Mouse (Mus musculus) retina, adult 2 months (tissue): Measurements from ENCODE around the gene Tgfbr3.

ENCODE experiments used
- DNase-seq: peaks from one replicate; pipeline ENCODE4 v3.0.0-alpha.2; 2012; ENCODE audit warnings: low read depth, low spot score

The Tgfbr3 gene

DNA sequence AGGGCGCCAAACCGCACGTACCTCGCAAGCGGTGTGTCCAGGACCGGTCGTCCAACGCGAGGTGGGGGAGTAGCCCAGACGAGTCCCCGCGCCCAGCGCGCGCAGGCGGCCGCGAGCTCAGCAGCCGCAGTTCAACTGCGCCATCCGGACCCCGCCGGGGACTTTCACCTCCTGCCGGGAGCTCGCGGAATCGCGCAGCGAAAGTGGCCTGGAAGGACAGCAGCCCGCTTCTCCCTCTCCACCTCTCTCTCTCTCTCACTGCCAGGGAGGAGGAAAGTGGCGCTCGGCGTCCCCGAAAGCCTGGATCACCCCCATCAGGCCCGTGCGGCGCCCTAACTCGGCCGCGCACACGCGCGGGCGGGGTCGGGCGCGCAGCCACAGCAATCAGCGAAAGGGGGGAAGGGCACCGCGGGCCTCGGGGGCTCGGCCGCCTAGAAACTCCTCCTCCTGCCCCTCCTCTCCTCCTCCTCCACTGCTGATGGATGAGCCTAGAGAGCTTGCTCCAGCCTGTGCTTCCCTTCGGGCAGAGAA, at the start of gene Tgfbr3:
Tgfbr3 (minus strand) TSS at position 396 of the 531 bp plus-strand sequence.
- DNase-seq: peak; percentile 34

DNA sequence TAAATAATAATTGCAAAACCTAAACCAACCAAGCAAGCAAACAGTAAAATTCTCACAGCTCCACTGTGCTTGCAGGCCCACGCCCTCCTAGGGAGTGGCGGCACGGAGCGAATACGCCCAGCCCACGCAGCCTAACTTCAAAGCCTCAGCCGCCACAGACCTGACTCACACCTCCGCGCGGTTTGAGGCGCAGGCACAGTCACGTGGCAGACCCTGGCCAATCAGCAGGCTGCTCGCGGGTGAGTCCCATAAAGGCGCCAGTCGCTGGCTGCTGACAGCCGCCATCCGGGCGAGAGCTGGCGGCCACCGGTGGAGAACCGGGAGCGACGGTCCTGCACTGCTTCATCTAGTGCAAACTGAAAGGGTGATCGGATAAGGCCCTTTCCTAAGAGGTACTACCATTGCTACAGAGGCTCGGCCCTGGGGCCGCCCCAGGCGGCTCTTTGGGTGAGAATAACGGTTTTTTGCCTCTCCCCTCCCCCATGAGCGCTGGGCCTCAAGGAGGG, 41.5 kb upstream of the Tgfbr3 start, which contains the start of gene Brdt:
Brdt (plus strand) TSS at position 244 of the 506 bp plus-strand sequence.
- no peak for DNase-seq

DNA sequence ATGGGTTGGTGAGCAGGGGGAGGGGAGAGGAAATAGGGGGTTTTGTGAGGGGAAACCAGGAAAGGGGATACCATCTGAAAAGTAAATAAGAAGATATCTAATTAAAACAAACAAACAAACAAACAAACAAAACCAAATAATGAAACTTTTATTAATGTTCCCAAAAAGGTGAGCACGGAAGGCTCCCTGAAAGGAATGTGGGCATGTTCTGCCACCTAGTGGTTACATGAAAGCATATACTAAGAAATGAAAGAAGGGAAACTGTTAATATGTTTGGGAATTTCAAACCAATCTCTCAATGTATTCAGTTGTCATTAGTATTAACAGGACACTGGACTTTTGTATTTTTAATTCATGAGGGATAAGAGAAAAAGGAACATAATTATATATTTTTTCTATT, 31.3 kb upstream of the Tgfbr3 start:
- peak; percentile 15 for DNase-seq

DNA sequence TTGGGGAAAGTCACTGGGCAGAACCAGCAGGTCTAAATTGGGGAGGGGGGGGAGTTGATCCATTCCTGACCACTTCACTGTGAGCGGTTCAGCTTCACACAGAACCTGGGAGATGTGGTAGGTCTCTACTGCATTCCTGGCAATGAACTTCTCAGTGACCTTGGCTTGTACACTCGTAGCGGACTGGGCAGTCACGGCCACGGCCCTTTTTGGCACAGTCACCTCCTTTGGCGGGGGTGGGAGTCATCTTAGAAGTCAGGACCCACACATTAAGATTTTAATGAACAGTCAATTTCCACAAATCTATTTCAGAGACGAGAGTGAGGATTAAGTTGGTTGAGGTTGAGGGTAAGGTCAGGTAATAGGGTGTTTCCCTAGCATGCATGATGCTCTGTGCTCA, 27.7 kb upstream of the Tgfbr3 start:
- no peak for DNase-seq

DNA sequence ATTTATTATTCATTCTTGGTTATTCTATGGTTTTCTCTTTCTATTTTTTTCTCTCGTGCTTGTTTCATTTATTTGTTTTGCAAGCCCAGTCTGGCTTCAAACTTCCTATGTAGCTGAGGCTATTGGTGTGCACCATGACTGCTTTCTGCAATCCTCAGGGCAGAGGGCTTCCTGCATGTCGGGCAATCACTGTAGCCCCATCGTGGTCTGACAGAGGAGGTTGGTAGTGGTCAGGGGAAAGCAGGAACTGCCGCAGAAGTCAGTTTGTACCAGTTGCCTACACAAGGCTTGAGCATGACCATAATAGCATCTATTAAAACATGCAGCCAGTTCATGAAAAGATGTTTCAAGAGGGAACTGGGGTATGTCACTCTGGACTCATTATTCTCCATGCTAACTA, 18.0 kb upstream of the Tgfbr3 start:
- DNase-seq: no peak

DNA sequence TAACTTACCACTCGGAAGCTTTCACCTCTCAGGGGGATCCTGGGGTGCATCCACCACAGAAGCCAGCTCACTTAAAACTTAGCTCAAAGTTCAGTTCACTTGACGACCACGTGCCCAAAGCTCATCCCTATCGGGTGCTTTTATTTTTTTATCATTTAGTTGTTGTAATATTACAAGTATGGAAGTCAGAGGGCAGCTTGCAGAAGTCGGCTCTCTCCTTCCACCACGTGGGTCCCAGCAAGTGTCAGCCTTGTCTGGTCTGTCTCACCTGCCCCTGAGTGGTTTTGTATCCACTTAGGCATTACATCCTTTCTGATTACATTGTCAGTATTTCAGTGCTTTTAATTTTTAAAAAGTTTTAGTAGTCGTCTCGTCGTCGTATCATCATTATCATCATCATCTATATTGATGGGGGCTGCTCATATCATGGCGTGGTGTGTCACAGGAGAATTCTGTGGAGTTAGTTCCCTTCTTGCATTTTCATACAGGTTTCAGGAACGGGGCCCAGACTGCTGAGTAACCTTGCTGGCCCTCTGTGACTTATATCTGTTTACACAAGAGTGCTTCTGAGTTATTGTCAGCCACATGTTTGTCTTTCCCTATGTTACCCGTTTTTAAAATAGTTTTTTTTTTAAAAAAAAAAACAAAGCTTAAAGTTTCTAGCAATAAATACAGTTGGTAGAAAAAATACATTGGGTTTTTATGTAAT, 14.8 kb upstream of the Tgfbr3 start:
- DNase-seq: no peak

DNA sequence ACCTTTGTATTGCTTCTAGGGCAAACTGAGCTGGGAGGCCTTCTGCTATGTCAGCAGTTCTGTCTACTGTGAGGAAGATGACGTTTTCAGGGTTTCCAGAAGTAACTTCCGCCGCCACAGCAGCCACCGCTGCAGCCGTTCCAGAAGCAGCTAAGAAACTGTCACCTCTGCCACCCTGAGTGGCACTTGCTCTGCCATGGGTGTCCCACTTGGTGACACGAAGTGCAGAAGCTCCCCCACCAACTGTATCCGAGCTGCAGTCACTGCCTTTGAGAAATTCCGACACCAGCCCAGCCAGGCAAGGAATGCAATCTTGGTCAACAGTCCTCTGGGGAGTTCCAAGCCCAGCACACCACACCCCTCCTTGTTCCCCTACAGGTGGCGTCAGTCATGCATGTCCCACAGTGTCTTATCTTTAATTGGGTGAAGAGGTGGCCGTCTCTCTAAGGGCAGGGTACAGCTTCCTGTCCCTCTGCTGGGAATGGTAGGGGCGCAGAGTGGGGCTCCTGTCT, 14.0 kb upstream of the Tgfbr3 start:
- DNase-seq: no peak

DNA sequence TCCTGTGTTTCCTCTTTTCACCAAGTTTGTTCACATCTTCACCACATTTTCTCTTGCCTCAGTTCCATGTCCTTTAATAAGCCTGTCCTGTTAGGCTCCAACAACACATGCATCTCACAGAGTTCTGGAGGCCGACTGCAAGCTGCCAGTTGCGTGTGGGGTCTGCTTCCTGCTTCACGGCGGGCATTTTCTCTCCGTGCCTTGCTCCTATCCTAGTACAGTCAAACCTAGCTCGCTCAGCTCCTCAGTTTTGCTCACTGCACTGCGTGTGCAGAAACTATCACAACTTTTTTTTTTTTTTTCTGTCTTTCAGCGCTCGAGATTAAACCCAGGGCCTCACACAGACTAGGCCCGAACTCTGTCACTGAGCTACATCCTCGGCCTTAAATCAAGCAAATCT, 9.4 kb upstream of the Tgfbr3 start:
- no peak for DNase-seq

DNA sequence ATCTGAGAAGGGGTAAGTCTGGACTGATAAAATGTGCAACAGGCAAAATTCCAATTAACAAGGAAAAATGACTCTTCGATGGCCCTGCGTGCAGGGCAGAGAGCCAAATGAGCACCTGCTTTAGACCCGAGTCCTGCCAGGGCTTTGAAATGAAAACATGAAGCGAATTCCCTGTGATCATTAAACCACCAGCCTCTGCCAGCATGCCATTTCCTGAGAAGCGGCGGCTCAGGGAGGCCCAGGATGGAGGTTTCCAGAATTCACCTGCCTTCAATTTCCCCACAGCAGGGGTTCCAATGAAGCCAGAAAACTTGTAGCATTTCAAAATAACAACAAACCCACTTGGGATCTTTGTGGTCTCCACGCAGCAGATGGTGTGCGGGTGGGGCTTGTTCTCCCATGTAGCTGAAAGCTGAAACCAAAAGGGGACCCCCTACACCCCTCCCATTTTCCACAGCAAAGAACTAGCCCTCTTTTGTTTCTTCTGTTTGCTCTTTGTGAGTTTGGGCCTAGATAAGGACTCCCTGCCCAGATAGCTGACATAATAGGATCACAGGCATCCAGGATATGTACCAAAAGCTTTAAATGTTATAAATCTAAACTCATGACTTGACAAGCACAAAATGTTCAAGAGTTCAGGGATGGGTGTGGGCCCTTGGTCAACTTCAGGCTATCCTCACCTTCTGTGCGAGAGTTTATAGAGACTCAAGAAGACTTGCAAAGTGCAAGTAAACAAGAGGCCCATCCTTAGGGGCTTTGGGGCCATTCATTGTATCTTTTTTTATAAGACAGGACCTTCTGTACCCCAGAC, 7.3 kb upstream of the Tgfbr3 start:
- DNase-seq: no peak

DNA sequence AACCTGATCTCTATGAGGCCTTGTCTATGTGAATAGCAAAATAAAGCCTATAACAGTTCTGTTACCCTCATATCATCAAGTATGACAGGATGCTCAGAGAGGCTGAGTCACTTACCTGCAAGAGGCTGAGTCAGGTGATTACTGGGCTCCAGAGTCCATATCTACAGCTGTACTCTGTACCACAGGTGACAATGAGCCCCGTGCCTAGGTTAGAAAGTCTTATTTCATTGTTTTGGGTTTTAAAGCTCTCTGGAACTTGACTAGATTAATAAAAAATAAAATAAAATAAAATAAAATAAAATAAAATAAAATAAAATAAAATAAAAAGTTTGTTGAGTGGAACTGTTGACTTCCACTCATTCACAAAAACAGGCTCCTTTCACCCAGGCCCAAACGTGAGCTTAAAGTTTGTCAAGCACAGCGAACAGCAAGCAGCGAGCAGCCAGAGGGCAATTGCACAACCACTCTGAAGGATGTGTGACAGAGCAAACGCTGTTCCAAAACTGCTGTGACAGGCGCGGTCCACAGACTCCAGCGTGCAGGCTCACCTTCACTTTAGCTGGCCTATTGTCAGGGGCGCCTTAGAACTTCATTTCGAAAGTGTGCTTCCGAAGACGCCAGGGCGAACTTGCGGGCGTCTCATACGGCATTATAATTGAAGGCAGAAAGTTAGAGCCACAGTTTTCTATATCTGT, 6.5 kb upstream of the Tgfbr3 start:
- no peak for DNase-seq

DNA sequence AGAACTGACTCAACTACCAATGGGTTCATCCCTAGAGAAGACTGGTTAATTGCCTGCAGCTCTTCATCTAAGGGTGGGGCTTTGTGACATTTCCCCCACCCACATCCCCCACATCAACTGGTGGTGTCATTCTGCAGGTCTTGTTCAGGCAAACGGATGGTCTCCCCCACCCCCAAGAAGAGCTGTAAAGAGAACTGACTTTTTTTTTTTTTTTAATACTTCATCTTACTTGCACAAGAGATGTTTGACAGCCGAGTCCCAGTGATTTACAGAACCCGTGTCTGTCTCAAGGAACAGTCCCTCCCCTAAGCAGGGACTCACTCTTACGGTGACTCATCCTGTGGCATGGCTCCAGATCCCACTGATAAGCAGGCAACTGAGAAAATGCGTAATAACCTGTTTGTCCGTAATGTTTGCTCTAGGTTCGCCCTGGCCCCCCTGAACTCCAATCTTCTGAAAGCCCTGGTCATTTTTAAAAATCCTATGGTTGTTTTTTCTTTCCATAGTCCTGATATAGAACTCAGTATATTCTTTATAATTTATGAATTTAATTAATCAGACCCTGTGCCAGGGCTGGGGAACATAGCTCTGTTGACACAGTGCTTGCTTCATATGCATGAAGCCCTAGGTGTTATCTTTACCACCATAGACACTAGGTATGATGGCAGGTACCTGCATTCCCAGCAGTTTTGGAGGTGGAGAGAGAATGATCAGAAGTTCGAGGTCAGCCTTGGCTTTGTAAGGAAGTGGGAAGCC, 5.8 kb upstream of the Tgfbr3 start:
- no peak for DNase-seq

DNA sequence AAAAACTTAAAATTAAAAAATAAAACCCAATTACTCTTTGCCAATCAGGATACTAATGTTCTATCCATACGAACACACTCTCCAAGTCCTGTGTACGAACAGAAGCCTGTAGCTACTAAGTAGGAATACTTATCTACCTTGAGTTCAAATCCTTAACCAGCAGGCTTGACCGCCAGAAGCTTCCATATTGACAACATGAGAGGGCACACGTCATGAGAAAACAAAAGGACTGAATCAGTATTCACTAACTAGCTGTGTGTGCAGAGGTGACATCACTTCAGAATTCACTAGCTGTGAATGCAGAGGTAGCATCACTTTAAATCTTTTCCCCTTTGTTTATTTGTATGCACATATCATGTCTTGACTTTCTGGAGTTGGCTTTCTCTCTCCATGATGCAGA, 4.6 kb upstream of the Tgfbr3 start:
- no peak for DNase-seq

DNA sequence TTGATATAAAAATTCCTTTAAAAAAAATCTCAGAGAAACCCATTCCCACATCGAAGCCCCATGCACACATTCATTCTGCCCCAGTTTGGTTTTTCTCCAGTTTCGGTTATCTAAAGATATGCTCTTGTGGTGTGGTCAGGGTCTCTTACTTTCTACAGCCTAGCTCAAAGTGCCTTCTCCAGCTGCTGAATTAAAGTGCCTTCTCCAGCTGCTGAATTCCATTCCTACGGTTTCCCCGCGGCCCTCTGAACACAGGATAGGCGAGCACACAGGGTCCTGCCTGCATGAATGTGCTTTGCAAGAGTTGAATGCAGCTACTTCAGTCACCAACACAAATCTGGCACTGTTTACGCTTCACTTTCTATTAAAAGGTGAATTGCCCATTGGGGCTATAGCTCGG, 557 bp upstream of the Tgfbr3 start:
- no peak for DNase-seq

DNA sequence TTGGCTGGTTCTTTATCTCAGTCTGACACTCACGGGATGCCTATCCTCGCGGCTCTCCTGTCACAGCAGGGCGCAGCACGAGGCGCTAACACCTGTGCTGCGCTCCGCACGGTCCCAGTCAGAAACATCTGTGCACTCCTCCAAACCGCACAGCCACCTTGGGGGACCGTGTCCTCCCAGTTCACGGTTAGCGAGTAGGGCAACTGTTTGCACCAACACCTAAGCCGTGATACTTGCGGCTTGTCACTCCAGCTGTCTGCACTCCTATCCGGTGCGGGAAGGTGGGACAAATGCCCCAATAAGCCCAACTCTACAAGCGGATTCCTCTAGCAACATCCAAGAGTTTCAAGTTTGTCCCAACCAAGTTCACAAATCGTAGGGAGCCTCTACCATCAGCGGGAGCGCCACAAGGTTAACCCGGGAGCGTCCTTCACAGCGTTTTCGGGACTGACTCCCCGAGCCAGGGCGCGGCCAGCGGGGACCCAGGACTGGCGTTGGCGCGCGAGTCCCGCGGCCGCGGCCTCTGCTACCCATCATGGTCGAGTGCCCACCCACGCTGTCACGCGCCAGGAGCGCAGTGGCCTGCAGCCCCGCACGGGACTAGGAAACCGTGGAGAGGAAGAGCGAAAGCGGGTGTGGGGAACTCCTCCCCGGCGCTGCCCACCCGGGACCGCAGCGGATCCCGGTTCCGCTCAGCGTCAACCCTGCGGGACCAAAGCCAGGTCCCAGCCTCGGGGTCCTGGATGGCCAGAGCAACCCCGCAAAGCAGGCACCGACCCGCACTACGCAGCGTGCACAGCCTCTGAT, 799 bp downstream of the Tgfbr3 start:
- DNase-seq: no peak

DNA sequence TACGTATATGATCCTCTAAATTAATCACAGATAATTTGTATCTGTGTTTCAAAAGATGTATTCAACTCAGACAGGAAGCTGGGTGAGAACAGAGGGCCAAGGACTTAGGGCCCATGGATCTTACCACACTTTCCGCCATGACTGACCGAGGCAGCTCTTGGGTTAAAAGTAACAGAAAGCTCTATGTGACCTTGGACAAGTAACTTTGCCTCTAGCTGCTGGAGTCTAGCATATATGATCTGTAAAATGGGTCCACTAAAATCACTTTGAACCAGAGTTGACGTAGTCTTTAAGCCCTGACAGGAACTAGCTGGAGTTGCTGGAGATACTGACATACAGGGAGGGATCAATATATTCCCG, 1.5 kb downstream of the Tgfbr3 start:
- no peak for DNase-seq

DNA sequence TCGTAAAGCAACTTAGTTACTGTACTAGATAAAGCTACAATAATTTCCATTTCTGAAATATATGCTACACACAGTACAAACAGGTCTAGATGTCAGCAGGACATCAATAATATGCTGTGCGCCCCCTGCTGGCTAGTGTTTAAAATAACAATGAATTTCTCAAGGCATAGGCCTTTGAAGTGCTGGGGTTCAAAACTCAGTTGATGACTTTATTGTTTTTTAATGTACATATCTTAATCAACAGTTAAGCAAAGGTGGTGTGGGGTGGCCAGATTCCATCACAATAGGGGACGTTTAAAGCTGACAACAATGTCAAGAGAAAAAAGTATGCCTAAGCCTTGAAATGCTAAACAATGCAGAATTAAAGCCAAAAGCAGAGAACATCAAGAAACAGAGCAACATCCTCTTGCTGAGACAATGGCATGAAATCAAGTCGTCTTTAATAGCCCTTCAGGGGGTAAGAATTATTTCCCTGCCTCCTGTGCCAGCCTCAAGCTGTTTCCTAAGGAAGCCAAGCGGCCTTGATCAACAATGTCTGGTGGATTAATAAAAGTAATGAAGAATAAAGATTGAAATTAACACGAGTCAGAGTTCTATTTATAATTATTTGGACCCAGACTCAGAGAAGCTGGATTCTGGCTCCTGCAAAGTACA, 2.0 kb downstream of the Tgfbr3 start:
- peak; percentile 54 for DNase-seq

DNA sequence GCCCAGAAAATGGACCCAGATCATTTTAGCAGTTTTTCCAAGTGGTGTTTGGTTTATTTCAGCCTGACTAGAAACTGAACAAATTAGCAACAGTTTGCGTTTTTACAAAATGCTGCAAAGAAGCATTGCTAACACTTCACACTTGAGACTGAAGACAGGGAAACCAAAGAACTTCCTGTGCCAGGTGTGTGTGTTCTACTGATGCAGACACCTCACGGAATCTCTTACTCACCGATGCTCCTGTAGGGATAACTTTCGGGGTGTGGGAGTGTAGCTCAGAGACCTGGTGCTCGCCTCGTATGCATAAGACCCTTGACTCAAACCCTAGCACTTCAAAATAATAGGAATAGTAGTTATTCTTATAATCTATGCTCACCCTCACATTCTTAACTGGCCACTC, 3.9 kb downstream of the Tgfbr3 start:
- DNase-seq: no peak

DNA sequence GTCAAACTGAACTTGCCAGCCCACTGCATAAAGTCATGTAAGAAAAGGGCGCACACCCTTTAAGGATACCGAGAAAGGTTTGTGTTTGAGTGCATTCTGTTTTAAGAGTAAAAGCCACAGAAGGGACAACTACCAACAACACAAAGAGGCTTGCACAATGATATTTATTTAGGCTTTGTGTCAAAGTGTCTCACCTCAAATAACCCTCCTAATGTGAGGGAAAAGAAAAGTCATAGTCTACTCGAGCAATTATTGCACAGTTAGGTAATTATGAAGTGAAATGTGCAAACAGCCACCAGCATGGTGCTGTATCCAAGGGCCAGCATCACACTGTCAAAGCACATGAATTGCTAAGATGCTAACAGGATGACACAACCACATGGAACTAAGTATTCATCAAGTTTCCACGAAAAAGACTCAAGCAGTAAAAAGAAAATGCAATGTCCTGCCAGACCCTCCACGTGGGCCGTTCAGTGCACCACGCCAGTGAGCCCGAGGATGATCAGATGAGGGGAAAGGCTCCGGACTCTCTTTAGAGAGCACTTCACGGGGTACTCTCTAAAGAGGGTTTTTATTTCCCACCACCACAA, 5.4 kb downstream of the Tgfbr3 start:
- DNase-seq: no peak

DNA sequence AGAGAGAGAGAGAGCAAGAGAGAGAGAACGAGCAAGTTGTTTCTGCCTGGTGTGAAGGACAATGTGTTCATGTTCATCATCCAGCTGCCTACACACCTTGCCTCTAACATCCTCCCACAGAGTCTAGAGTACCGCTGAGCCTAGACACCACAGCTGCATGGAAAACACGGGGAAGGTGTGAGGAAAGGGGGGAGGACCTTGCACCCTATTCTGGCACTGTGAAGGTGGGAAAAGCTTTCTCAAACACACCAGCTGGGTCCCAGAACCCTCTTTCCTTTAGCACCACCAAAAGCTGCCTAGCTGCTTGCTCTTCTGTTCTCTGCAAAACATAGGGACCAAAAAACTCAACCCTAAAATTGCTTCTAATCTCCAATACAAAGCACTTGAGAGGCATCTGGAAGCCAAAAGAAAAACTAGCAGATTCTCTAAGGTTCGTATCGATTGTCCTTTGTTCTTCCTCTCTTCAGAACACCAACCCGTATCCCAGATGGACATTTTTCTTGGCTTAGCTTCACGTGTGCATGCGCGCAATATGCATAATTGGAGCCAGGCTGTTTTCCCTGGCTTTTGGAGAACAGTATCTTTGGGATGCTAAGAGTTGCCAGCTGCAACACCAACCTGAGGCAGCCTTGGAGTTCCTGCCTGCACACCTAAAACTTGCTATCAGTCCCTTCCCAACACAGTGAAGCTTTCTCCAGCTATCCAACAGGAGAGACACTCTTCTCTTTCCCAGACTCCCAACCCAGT, 6.7 kb downstream of the Tgfbr3 start:
- no peak for DNase-seq
